Mouse (Mus musculus) forebrain, embryonic 11.5 days (tissue): ENCODE measurements at regions not wholly inside any gene's neighbourhood (a gene's known extent, or its start where the extent isn't known, plus 50 kb on each side); places are given as distances from the start of the nearest gene placed in this dataset.

ENCODE experiments used
- ATAC-seq: fragments of 200-750 bp; cut with Nextera tagmentation; replicated peaks from 2 replicates; pipeline ENCODE4 v1.8.0; 2017; ENCODE audit warnings: moderate TSS enrichment; ENCODE audit not compliant: low FRiP score
- DNase-seq: peaks from one replicate; pipeline ENCODE4 v3.0.0-alpha.2; 2017; ENCODE audit warnings: low spot score
- H3K27ac ChIP-seq: fragments of 300-500 bp; sonication (generic); 2 replicates; pipeline ENCODE4 v1.5.1; 2014; ENCODE audit warnings: low read depth, low read length
- H3K27me3 ChIP-seq: fragments of 300-500 bp; sonication (generic); 2 replicates; pipeline ENCODE4 v1.6.1; 2014; ENCODE audit warnings: mild to moderate bottlenecking, low read length, mixed read lengths; ENCODE audit not compliant: control insufficient read depth, insufficient read depth
- H3K36me3 ChIP-seq: fragments of 300-500 bp; sonication (generic); 2 replicates; pipeline ENCODE4 v1.6.1; 2014; ENCODE audit warnings: mild to moderate bottlenecking, low read length, moderate library complexity, mixed read lengths; ENCODE audit not compliant: control insufficient read depth, insufficient read depth
- H3K4me1 ChIP-seq: fragments of 300-500 bp; sonication (generic); replicated peaks from 2 replicates; pipeline ENCODE4 v1.6.1; 2014; ENCODE audit warnings: low read length, mixed read lengths; ENCODE audit not compliant: control insufficient read depth, insufficient read depth
- H3K4me2 ChIP-seq: fragments of 300-500 bp; sonication (generic); 2 replicates; pipeline ENCODE4 v1.6.1; 2014; ENCODE audit warnings: low read depth, mild to moderate bottlenecking, low read length, moderate library complexity, mixed read lengths; ENCODE audit not compliant: severe bottlenecking
- H3K4me3 ChIP-seq: fragments of 300-500 bp; sonication (generic); 2 replicates; pipeline ENCODE4 v1.5.1; 2014; ENCODE audit warnings: low read depth, low read length
- H3K9ac ChIP-seq: fragments of 300-500 bp; sonication (generic); 2 replicates; pipeline ENCODE4 v1.6.1; 2014; ENCODE audit warnings: low read length
- H3K9me3 ChIP-seq: fragments of 300-500 bp; sonication (generic); 2 replicates; pipeline ENCODE4 v1.6.1; 2016; ENCODE audit warnings: low read length, mixed read lengths; ENCODE audit not compliant: control insufficient read depth
- WGBS: fragments of 180-500 bp; shearing (Covaris S2); extraction: QIAGEN DNeasy Blood & Tissue Kit; methylation state at CpG from one replicate; pipeline ENCODE4 v1.1.7; 2014; 5-methylcytosine and 5-hydroxymethylcytosine counted together

- no peak overlapping the region for H3K4me2 ChIP-seq
- no peak overlapping the region for H3K4me3 ChIP-seq
- 75% methylated on average over 4 of the region's 4 CpGs for WGBS
- H3K36me3 ChIP-seq = no peaks in the 10 kb centered on the region
- no peak overlapping the region for H3K27ac ChIP-seq
- ATAC-seq (no peak), DNase-seq (no peak)
- H3K9me3 ChIP-seq = no peaks in the 10 kb centered on the region
- H3K9ac ChIP-seq = no peak overlapping the region
- H3K4me1 ChIP-seq = peaks cover 5% of the 10 kb centered on the region; the same call in 1 of the 2 replicates
- H3K27me3 ChIP-seq = no peaks in the 10 kb centered on the region
Measured at GRCm38 (mm10) chr15:97591406-97591805, 114.2 kb downstream of the Rpap3 start.

- ATAC-seq (no peak), DNase-seq (no peak)
- WGBS = 81% methylated on average over 7 of the region's 7 CpGs
- no peaks in the 10 kb centered on the region for H3K36me3 ChIP-seq
- H3K4me2 ChIP-seq = no peak overlapping the region
- peaks cover 5% of the 10 kb centered on the region; the same call in 1 of the 2 replicates for H3K4me1 ChIP-seq
- no peak overlapping the region for H3K4me3 ChIP-seq
- no peak overlapping the region for H3K9ac ChIP-seq
- no peaks in the 10 kb centered on the region for H3K9me3 ChIP-seq
- no peaks in the 10 kb centered on the region for H3K27me3 ChIP-seq
- H3K27ac ChIP-seq = no peak overlapping the region
Measured at GRCm38 (mm10) chr15:97590732-97591292, 114.8 kb downstream of the Rpap3 start.

DNA sequence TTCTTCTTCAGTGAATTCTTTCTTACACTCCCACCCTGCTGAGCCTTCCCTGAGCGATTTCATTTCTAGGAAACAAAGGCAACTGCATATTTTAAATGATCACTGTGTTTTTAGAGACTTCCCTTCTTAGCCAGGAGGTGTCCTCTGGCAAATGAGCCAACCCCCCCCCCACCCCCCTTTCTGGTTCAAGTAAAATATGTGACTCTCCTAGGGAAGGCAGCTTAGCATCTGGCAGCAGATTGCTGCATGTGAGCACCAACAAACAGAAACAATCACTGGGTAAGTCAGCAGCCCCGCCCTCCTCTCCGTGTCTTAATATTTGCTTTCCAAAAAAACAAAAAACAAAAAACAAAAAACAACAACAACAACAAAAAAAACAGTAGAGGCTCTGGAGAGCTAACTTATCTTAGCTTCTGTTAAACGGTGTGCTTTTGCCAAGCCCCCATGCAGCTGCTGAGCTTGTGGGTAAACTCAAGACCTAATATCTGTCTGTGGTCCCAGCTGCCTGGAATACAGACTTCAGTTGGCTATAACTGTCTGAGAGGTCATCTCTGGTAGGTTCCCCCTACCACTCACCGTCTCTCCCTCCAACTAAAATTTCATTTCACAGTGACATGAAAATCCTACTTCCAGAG is 117.9 kb downstream of the Rpap3 start:
- ATAC-seq (no peak), DNase-seq (no peak)
- peaks cover 3% of the 10 kb centered on the region; the same call in 1 of the 2 replicates for H3K4me1 ChIP-seq
- no peaks in the 10 kb centered on the region for H3K9me3 ChIP-seq
- no peaks in the 10 kb centered on the region for H3K27me3 ChIP-seq
- H3K27ac ChIP-seq = no peak overlapping the region
- H3K4me3 ChIP-seq = no peak overlapping the region
- no peak overlapping the region for H3K9ac ChIP-seq
- no peaks in the 10 kb centered on the region for H3K36me3 ChIP-seq
- 84% methylated on average over 5 of the region's 5 CpGs for WGBS
- no peak overlapping the region for H3K4me2 ChIP-seq

GRCm38 (mm10) chr15:97581724-97582154 is 123.9 kb downstream of the Rpap3 start:
- H3K9ac ChIP-seq = no peak overlapping the region
- no peaks in the 10 kb centered on the region for H3K4me1 ChIP-seq
- H3K27me3 ChIP-seq = no peaks in the 10 kb centered on the region
- no peaks in the 10 kb centered on the region for H3K36me3 ChIP-seq
- no peak overlapping the region for H3K4me3 ChIP-seq
- 35% methylated on average over 13 of the region's 13 CpGs for WGBS
- H3K9me3 ChIP-seq = no peaks in the 10 kb centered on the region
- no peak overlapping the region for H3K27ac ChIP-seq
- ATAC-seq = peak; percentile 49; the same call in 1 of the 2 replicates
- no peak overlapping the region for H3K4me2 ChIP-seq
- peak; percentile 84 for DNase-seq

DNA sequence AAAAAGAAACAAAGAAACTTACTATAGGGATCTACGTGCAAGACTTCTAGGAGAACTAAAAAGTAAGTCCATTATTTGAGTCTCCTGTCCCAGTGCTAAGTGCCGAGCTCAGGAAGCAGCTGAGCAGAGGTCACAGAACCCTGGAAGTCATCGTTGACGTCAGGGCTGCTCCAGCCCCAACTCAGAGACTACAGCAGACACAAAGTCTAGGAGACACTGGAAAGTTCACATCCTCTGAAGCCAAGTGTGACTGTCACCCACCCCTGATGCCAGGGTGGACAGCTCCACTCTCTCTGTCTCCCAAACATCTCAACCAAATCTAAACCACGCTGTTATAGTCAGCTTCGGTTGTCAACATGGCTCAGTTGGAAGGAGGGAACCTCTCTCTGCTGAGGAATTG is 124.9 kb downstream of the Rpap3 start:
- Histone ChIP-seq H3K27me3 (no peaks in the 10 kb centered on the region), H3K36me3 (no peaks in the 10 kb centered on the region), H3K4me2 (no peak overlapping the region), H3K9ac (no peak overlapping the region), H3K27ac (no peak overlapping the region), H3K4me3 (no peak overlapping the region), H3K4me1 (no peaks in the 10 kb centered on the region), H3K9me3 (no peaks in the 10 kb centered on the region)
- WGBS = 83% methylated on average over 6 of the region's 6 CpGs
- ATAC-seq = no peak
- DNase-seq = no peak

- no peaks in the 10 kb centered on the region for H3K4me1 ChIP-seq
- no peak overlapping the region for H3K4me2 ChIP-seq
- no peaks in the 10 kb centered on the region for H3K27me3 ChIP-seq
- H3K36me3 ChIP-seq = no peaks in the 10 kb centered on the region
- no peak overlapping the region for H3K27ac ChIP-seq
- H3K9ac ChIP-seq = no peak overlapping the region
- H3K4me3 ChIP-seq = no peak overlapping the region
- H3K9me3 ChIP-seq = no peaks in the 10 kb centered on the region
- WGBS = 97% methylated on average over 3 of the region's 3 CpGs
- DNase-seq (no peak), ATAC-seq (no peak)
Measured at GRCm38 (mm10) chr15:97578046-97578445, 127.6 kb downstream of the Rpap3 start.

DNA sequence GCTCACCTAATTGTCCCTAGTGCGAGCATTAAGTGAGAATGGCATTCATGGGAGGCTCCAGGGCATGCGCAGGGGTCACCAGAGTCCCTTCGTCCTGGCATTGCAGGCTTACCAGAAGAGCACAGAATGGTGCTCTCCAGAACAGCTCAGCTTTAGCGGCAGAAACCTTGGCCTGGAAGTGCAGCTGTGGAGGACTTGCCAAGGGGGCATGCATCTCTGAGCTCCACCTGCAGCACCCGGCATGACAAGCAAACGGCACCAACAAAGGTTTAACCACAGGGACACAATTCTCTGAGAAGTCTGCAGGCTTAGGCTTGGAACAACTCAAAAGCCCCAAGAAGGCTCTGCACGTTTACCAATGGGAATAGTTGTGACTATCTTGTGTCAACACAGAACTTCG is 128.4 kb downstream of the Rpap3 start:
- 89% methylated on average over 8 of the region's 8 CpGs for whole genome bisulfite sequencing

DNA sequence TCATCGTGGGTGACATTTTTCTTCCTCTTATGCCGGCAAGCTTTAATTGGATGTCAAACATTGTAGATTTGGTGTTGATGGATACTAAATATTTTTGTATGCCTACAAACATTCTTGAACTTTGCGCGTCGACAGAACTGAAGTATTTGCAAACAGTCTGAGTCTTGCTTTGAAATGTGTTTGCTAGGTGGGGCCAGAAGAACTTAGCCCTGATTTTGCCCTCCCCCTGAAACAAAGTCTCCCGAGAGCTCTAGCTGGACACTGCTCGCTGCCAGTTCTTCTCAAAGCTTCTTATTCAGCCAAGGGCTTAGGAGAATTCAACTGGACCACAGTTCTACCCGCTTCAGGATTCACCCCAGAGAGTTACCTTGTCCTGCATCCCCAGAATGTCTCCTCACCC is 133.0 kb downstream of the Rpap3 start:
- no peak for ATAC-seq
- H3K4me2 ChIP-seq = no peak overlapping the region
- H3K4me1 ChIP-seq = no peaks in the 10 kb centered on the region
- H3K4me3 ChIP-seq = no peak overlapping the region
- WGBS = 93% methylated on average over 8 of the region's 8 CpGs
- no peak for DNase-seq
- no peak overlapping the region for H3K9ac ChIP-seq
- H3K27ac ChIP-seq = no peak overlapping the region
- H3K36me3 ChIP-seq = no peaks in the 10 kb centered on the region
- no peaks in the 10 kb centered on the region for H3K9me3 ChIP-seq
- H3K27me3 ChIP-seq = no peaks in the 10 kb centered on the region

More for the DNA sequence above, 128.4 kb downstream of the Rpap3 start:
- Histone ChIP-seq H3K9ac (no peak overlapping the region), H3K36me3 (no peaks in the 10 kb centered on the region), H3K27me3 (no peaks in the 10 kb centered on the region), H3K4me3 (no peak overlapping the region), H3K27ac (no peak overlapping the region), H3K4me1 (no peaks in the 10 kb centered on the region), H3K9me3 (no peaks in the 10 kb centered on the region), H3K4me2 (no peak overlapping the region)
- no peak for DNase-seq
- ATAC-seq = no peak

DNA sequence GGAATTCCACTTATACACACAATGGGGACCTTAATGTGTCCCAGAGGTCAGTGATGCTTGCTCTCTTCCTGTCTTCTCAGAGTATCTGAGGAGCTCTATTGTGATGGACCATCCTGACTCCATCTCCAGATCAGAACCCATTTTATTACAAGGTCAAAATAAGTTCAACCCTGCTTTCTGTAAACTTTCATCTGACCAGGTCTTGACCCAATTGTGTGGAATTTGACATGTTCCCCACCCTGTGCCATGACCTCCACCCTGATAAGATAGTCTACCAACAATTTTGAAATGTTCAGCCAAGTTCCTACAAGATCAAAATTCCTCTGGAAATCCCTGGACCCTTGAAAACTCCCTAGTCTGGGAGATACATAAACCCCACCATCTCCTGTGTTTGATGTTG is 133.7 kb downstream of the Rpap3 start:
- Histone ChIP-seq H3K9ac (no peak overlapping the region), H3K27ac (no peak overlapping the region), H3K4me1 (no peaks in the 10 kb centered on the region), H3K27me3 (no peaks in the 10 kb centered on the region), H3K36me3 (no peaks in the 10 kb centered on the region), H3K9me3 (no peaks in the 10 kb centered on the region), H3K4me3 (no peak overlapping the region), H3K4me2 (no peak overlapping the region)
- DNase-seq (no peak), ATAC-seq (no peak)
